Mouse (Mus musculus) heart, postnatal 0 days (tissue): ENCODE results near the gene Evc2.

Source experiments
- CTCF ChIP-seq: IDR thresholded peaks from 2 replicates; pipeline ENCODE4 v1.5.1; 2016; ENCODE audit warnings: antibody characterized with exemption, control low read depth, low read depth
- EP300 ChIP-seq: IDR thresholded peaks from 2 replicates; pipeline ENCODE4 v1.6.1; 2016; ENCODE audit warnings: antibody characterized with exemption, low read depth

DNA sequence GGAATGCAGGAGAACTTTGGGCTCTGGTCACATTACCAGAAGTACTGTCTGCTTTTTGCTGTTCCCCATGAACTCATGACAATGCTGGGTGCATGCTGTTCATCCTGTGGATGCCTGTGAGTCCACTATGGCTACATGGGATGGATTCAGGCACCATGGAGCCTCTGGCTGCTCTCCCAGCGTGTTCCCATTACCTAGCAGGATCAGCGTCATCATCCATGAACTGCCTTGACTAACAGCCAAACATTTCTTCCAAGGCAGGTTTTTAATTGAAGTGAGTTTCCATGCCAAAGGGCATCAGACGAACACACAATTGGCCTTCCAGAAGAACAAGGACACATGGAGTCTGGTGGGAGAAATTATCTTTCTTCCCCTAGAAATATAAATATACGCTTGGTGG, 133.3 kb downstream of the Evc2 start:
- TF ChIP-seq EP300 (no peak), CTCF (no peak)
